Mouse (Mus musculus) E14TG2a.4 (cell line): ENCODE measurements around the gene H1f0.

Source experiments
- CTCF ChIP-seq: conservative IDR thresholded peaks from 2 replicates; pipeline ENCODE4 v1.5.1; 2014; ENCODE audit warnings: low read length
- POU5F1 ChIP-seq: IDR thresholded peaks from 2 replicates; pipeline ENCODE4 v1.6.1; 2014; ENCODE audit warnings: low read length, borderline replicate concordance

GRCm38 (mm10) chr15:79022671-79023230 is 5.5 kb upstream of the H1f0 start:
- no peak for TF ChIP-seq CTCF
- TF ChIP-seq POU5F1 = no peak
